Mouse (Mus musculus) hindbrain, embryonic 15.5 days (tissue): Measurements from ENCODE around the gene Tinagl1. TPM values are rescaled to one million over a fixed set of nuclear protein-coding genes. Genes with fewer than 3 reads are reported as not detected.

Source experiments
- ATAC-seq: fragments of 200-750 bp; cut with Nextera tagmentation; 2 replicates; pipeline ENCODE4 v1.8.0; 2017; ENCODE audit warnings: low read depth, moderate number of reproducible peaks, moderate TSS enrichment; ENCODE audit not compliant: low FRiP score
- H3K27ac ChIP-seq: fragments of 300-500 bp; sonication (generic); replicated peaks from 2 replicates; pipeline ENCODE4 v1.5.1; 2015; ENCODE audit warnings: mild to moderate bottlenecking, inconsistent platforms
- H3K27me3 ChIP-seq: fragments of 300-500 bp; sonication (generic); 2 replicates; pipeline ENCODE4 v1.6.1; 2015; ENCODE audit warnings: control low read depth, inconsistent platforms
- H3K36me3 ChIP-seq: fragments of 300-500 bp; sonication (generic); 2 replicates; pipeline ENCODE4 v1.6.1; 2015; ENCODE audit warnings: control low read depth, inconsistent platforms
- H3K4me1 ChIP-seq: fragments of 300-500 bp; sonication (generic); replicated peaks from 2 replicates; pipeline ENCODE4 v1.6.1; 2015; ENCODE audit warnings: control low read depth, inconsistent platforms
- H3K4me2 ChIP-seq: fragments of 300-500 bp; sonication (generic); 2 replicates; pipeline ENCODE4 v1.6.1; 2015; ENCODE audit warnings: moderate library complexity, mild to moderate bottlenecking, inconsistent platforms
- H3K4me3 ChIP-seq: fragments of 300-500 bp; sonication (generic); 2 replicates; pipeline ENCODE4 v1.5.1; 2015; ENCODE audit warnings: mild to moderate bottlenecking, inconsistent platforms
- H3K9ac ChIP-seq: fragments of 300-500 bp; sonication (generic); 2 replicates; pipeline ENCODE4 v1.6.1; 2015; ENCODE audit warnings: inconsistent platforms
- H3K9me3 ChIP-seq: fragments of 300-500 bp; sonication (generic); 2 replicates; pipeline ENCODE4 v1.6.1; 2016; ENCODE audit warnings: control low read depth, inconsistent platforms
- WGBS: fragments of 180-500 bp; shearing (Covaris S2); methylation state at CpG from one replicate; pipeline ENCODE4 v1.1.7; 2015; 5-methylcytosine and 5-hydroxymethylcytosine counted together
- polyA plus RNA-seq: library from polyadenylated mRNA; unstranded; fragments of >200 nt; fragmentation: Nextera tagmentation; extraction: Ambion mirVana; gene quantifications from 2 replicates; pipeline ENCODE4 v1.2.1, GENCODE M21; 2015

The Tinagl1 gene
- polyA plus RNA-seq, 1 experiment from 2014 or later: 8.2 TPM

GRCm38 (mm10) chr4:130133399-130133798 lies 41.5 kb downstream of the Tinagl1 start:
- Histone ChIP-seq H3K4me2 (no peak overlapping the region), H3K36me3 (no peaks in the 10 kb centered on the region), H3K27me3 (peaks cover 17% of the 10 kb centered on the region), H3K9me3 (no peaks in the 10 kb centered on the region), H3K27ac (no peak overlapping the region), H3K9ac (no peak overlapping the region), H3K4me3 (no peak overlapping the region), H3K4me1 (peaks cover 5% of the 10 kb centered on the region)
- 68% methylated on average over 6 of the region's 6 CpGs for WGBS
- ATAC-seq: no peak

- Histone ChIP-seq H3K36me3 (peaks cover 4% of the 10 kb centered on the region; the same call in 1 of the 2 replicates), H3K27ac (no peak overlapping the region), H3K4me3 (no peak overlapping the region), H3K27me3 (0 out of 2 replicates have a peak, but pooled peaks cover 6% of the 10 kb centered on the region), H3K9ac (no peak overlapping the region), H3K4me2 (no peak overlapping the region), H3K4me1 (no peaks in the 10 kb centered on the region), H3K9me3 (no peaks in the 10 kb centered on the region)
- no peak for ATAC-seq
- 85% methylated on average over 7 of the region's 7 CpGs for WGBS
Observed at GRCm38 (mm10) chr4:130131448-130132105, 43.3 kb downstream of the Tinagl1 start.

- Histone ChIP-seq H3K4me1 (no peaks in the 10 kb centered on the region), H3K27me3 (0 out of 2 replicates have a peak, but pooled peaks cover 2% of the 10 kb centered on the region), H3K4me2 (no peak overlapping the region), H3K4me3 (no peak overlapping the region), H3K9ac (no peak overlapping the region), H3K27ac (no peak overlapping the region), H3K9me3 (no peaks in the 10 kb centered on the region), H3K36me3 (peaks cover 8% of the 10 kb centered on the region)
- ATAC-seq: no peak
- 56% methylated on average over 13 of the region's 13 CpGs for WGBS
Observed at GRCm38 (mm10) chr4:130130641-130131350, 44.1 kb downstream of the Tinagl1 start.

GRCm38 (mm10) chr4:130130082-130130481 lies 44.8 kb downstream of the Tinagl1 start:
- WGBS: 77% methylated on average over 10 of the region's 10 CpGs
- Histone ChIP-seq H3K9ac (no peak overlapping the region), H3K4me2 (no peak overlapping the region), H3K9me3 (no peaks in the 10 kb centered on the region), H3K27ac (no peak overlapping the region), H3K27me3 (no peaks in the 10 kb centered on the region), H3K4me1 (no peaks in the 10 kb centered on the region), H3K4me3 (no peak overlapping the region), H3K36me3 (peaks cover 14% of the 10 kb centered on the region)
- ATAC-seq: no peak

- H3K27me3 ChIP-seq: no peaks in the 10 kb centered on the region
- H3K9ac ChIP-seq: no peak overlapping the region
- no peak overlapping the region for H3K27ac ChIP-seq
- H3K4me2 ChIP-seq: no peak overlapping the region
- no peak for ATAC-seq
- no peak overlapping the region for H3K4me3 ChIP-seq
- H3K36me3 ChIP-seq: peaks cover 19% of the 10 kb centered on the region
- H3K4me1 ChIP-seq: no peaks in the 10 kb centered on the region
- no peaks in the 10 kb centered on the region for H3K9me3 ChIP-seq
- WGBS: 94% methylated on average over 5 of the region's 5 CpGs
Observed at GRCm38 (mm10) chr4:130128907-130129306, 46.0 kb downstream of the Tinagl1 start.

GRCm38 (mm10) chr4:130125935-130126334 lies 49.0 kb downstream of the Tinagl1 start:
- Histone ChIP-seq H3K27ac (no peak overlapping the region), H3K4me2 (no peak overlapping the region), H3K9ac (no peak overlapping the region), H3K27me3 (no peaks in the 10 kb centered on the region), H3K4me3 (no peak overlapping the region), H3K4me1 (no peaks in the 10 kb centered on the region), H3K36me3 (peaks cover 19% of the 10 kb centered on the region), H3K9me3 (no peaks in the 10 kb centered on the region)
- no peak for ATAC-seq
- 87% methylated on average over 5 of the region's 5 CpGs for WGBS

GRCm38 (mm10) chr4:130125164-130125563 lies 49.8 kb downstream of the Tinagl1 start:
- Histone ChIP-seq H3K4me1 (no peaks in the 10 kb centered on the region), H3K27me3 (no peaks in the 10 kb centered on the region), H3K9me3 (no peaks in the 10 kb centered on the region), H3K27ac (no peak overlapping the region), H3K9ac (no peak overlapping the region), H3K4me2 (no peak overlapping the region), H3K4me3 (no peak overlapping the region), H3K36me3 (peaks cover 19% of the 10 kb centered on the region)
- WGBS: 88% methylated on average over 6 of the region's 6 CpGs
- no peak for ATAC-seq

- Histone ChIP-seq H3K9me3 (no peaks in the 10 kb centered on the region), H3K27ac (no peak overlapping the region), H3K9ac (no peak overlapping the region), H3K27me3 (no peaks in the 10 kb centered on the region), H3K4me1 (no peaks in the 10 kb centered on the region), H3K4me3 (no peak overlapping the region), H3K36me3 (peaks cover 19% of the 10 kb centered on the region), H3K4me2 (no peak overlapping the region)
- WGBS: 93% methylated on average over 4 of the region's 4 CpGs
- ATAC-seq: no peak
Observed at GRCm38 (mm10) chr4:130124110-130124509, 50.8 kb downstream of the Tinagl1 start.

- WGBS: 89% methylated on average over 5 of the region's 5 CpGs
- peaks cover 19% of the 10 kb centered on the region for H3K36me3 ChIP-seq
- ATAC-seq: no peak
Observed at GRCm38 (mm10) chr4:130123020-130123419, 51.9 kb downstream of the Tinagl1 start.

GRCm38 (mm10) chr4:130121560-130121959 lies 53.4 kb downstream of the Tinagl1 start:
- H3K4me2 ChIP-seq: no peak overlapping the region
- H3K4me1 ChIP-seq: no peaks in the 10 kb centered on the region
- no peaks in the 10 kb centered on the region for H3K9me3 ChIP-seq
- peaks cover 16% of the 10 kb centered on the region for H3K36me3 ChIP-seq
- ATAC-seq: no peak
- no peak overlapping the region for H3K27ac ChIP-seq
- H3K27me3 ChIP-seq: no peaks in the 10 kb centered on the region
- no peak overlapping the region for H3K4me3 ChIP-seq
- H3K9ac ChIP-seq: no peak overlapping the region
- 71% methylated on average over 8 of the region's 8 CpGs for WGBS

More at GRCm38 (mm10) chr4:130123020-130123419, 51.9 kb downstream of the Tinagl1 start:
- Histone ChIP-seq H3K9ac (no peak overlapping the region), H3K27me3 (no peaks in the 10 kb centered on the region), H3K4me1 (no peaks in the 10 kb centered on the region), H3K9me3 (no peaks in the 10 kb centered on the region), H3K4me2 (no peak overlapping the region), H3K27ac (no peak overlapping the region), H3K4me3 (no peak overlapping the region)

GRCm38 (mm10) chr4:130120752-130121151 lies 54.2 kb downstream of the Tinagl1 start:
- Histone ChIP-seq H3K4me3 (no peak overlapping the region), H3K27ac (no peak overlapping the region), H3K36me3 (peaks cover 11% of the 10 kb centered on the region), H3K27me3 (no peaks in the 10 kb centered on the region), H3K4me1 (no peaks in the 10 kb centered on the region), H3K9ac (no peak overlapping the region), H3K9me3 (no peaks in the 10 kb centered on the region), H3K4me2 (no peak overlapping the region)
- ATAC-seq: no peak
- WGBS: 74% methylated on average over 4 of the region's 4 CpGs
